Mouse (Mus musculus) layer of hippocampus, adult 9-10 months (tissue): ENCODE measurements around the gene Tbc1d4.
"Not testable (repeated sequence)": the region's sequence is repeated elsewhere in the genome, so short reads cannot be mapped to it uniquely, and the experiment has no call there.

Experiments
- DNase-seq: peaks from one replicate; pipeline ENCODE4 v3.0.0; 2022; ENCODE audit warnings: low spot score

Tbc1d4 gene

DNA sequence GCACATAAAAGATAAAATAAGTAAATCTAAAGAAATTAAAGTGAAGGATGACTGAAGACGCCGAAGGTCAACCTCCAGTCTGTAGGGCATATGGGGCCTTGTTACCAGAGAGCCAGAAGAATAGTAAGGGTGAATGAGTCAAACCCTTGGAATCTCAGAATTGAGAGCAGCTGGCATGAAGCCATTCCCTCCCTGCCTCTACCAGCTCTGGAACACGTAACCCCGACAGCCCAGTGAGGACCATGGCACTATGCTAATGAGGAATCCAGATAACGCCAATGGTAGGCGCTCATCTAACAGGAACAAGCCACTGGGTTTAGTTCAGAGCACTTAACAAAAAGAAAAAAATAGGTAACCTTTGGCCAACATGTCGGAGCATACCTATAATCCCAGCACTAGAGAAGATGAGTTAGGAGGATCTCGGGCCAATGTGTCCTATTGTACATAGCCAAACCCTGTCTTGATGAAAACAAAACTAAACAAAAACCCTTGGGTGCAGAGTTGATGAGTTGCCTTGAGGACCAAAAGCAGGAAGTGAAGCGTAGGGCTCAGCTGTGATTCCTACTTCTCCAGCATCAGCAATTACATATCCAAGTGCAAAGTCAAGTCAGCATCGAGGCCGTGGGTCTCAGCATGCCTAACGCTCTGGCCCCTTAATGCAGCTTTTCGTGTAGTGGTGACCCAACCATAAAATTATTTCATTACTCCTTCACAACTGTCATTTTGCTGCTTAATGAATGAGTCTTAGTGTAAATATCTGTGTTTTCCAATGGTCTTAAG, 13.5 kb downstream of the Tbc1d4 start:
- no peak for DNase-seq

- no peak for DNase-seq
Measured at GRCm38 (mm10) chr14:101594001-101594400, 15.0 kb downstream of the Tbc1d4 start.

GRCm38 (mm10) chr14:101593340-101593739, 15.7 kb downstream of the Tbc1d4 start:
- no peak for DNase-seq

GRCm38 (mm10) chr14:101591101-101591500, 17.9 kb downstream of the Tbc1d4 start:
- DNase-seq, result no peak

DNA sequence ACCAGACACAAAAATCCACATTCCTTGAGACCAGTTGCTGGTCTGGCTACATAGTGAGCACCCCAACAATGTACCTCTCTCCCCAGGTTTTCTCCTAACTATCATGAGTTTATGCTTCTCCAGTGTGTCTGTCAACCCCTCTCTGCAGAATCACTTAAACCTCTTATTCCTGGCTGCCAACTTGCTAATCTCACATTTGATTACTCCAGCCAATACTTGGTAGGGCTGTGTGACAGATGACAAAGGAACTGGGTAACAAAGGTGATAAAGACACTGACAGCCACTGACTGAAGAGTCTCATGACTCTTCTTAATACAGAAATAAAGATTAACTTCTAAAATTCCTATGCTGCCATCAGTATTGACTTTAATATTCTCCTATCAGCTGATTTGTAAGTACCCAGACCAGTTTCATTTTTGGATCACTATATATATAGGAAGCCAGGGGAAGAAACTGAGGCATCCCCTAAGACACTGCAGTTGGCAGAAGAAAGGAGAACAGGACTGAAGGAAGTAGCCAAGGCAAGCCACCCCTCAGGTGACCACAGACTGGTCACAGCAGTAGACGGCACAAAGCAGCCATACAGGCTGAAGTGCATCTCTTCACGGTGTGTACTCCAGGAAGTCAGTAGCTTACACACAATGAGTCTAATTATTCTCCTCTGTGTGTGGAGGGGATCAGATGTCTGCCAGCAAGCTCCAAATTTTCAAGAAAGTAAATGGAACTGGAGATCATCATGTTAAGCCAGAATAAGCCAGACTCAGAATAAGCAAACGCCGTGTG, 20.6 kb downstream of the Tbc1d4 start:
- not testable (repeated sequence) for DNase-seq

- DNase-seq, result not testable (repeated sequence)
Measured at GRCm38 (mm10) chr14:101587366-101588040, 21.5 kb downstream of the Tbc1d4 start.

DNA sequence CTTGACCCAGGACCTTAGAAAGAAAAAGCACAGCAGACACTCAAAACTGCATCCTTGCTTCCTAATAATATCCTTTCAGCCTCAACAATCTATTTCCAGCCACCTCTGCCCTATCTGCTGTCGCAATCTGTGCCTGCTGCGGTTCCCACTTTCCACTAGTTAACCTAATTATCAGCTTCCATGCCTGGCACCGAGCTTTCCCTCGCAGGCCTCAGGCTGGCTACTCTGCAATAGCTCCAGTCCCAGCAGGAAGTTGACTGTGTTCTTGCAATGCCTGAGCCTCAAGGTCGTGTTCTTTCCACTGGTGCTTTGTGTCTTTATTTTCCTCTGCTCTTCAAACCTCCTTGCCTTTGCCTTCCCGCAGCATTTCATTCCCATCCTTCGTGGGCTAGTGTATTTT, 22.9 kb downstream of the Tbc1d4 start:
- no peak for DNase-seq

DNA sequence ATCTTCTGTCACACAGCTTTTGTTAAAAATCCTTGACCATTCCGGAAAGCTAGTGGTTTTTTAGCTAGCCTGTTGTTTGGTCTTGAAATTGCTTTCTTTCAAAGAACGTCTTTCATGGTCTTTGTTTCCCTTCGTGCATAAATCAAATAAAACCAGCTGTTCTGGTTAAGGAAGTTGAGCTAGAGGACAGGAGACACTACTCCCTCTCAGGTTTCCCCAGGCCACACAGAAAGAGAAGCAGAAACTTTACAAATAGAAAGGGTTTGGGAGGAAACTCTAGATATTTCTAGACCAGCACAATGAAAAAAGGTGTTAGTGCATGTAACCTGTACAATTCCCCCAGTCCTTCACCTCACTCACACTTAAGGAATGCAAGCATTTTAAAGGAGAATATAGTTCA, 33.3 kb downstream of the Tbc1d4 start:
- DNase-seq, result no peak

DNA sequence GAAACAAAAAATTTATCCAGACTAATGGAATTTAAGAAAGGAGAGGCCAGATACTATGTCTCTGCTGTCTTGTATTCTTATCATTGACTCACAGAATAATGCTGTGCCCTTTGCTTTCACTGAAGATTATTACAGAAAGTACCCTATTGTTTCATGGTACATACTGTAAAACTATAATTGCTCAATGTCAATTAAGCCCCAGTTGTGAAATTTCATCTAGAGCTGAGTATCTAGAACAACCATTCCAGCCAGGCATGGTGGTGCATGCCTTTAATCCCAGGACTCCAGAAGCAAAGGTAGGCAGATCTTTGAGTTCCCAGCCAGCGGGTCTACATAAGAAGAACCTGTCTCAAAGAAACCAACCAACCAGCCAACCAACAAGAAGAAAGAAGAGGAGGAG, 34.5 kb downstream of the Tbc1d4 start:
- no peak for DNase-seq

- no peak for DNase-seq
Measured at GRCm38 (mm10) chr14:101573107-101573614, 35.8 kb downstream of the Tbc1d4 start.

DNA sequence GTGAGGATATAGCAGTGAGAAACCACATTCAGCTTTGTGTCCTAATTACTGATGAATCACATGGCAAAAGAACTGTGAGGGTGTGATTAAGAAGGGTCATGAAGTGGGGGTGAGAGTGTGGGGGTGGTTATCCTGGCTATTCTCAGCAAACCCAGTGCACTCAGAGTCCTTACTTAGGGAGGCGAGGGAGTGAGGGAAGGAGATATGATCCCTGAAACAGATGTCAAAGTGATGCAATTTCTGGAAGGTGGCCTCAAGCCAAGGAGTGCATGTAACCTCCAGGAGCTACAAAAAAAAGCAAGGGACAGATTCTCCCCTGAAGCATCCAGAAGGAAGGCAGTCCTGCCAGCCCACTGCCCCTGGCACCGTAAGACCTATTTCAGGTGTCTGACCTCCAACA, 40.2 kb downstream of the Tbc1d4 start:
- DNase-seq, result no peak

DNA sequence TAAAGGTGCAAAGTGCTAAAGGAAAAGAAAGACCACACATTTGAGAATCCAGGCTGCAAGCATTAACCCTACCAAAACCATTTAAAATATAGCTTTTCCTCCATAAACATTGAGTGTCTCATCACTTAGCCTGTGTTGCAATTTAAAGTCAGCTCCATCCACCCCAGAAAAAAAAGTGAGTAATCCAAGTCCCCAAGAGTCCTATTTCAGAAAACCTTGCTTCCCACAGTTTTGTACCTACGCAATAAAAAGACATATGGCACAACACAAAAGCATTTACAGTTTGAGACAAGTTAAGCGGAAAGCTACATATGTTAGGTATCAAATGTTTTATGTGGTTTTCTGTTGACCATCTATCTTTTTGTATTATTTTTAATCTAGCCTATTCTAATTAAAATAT, 42.3 kb downstream of the Tbc1d4 start:
- no peak for DNase-seq

- no peak for DNase-seq
Measured at GRCm38 (mm10) chr14:101565661-101566060, 43.3 kb downstream of the Tbc1d4 start.

GRCm38 (mm10) chr14:101561251-101561701, 47.7 kb downstream of the Tbc1d4 start:
- DNase-seq, result no peak

- DNase-seq, result no peak
Measured at GRCm38 (mm10) chr14:101559446-101559845, 49.5 kb downstream of the Tbc1d4 start.

GRCm38 (mm10) chr14:101548885-101549573, 60.0 kb downstream of the Tbc1d4 start:
- DNase-seq, result no peak

GRCm38 (mm10) chr14:101541863-101542262, 67.1 kb downstream of the Tbc1d4 start:
- no peak for DNase-seq

GRCm38 (mm10) chr14:101541141-101541540, 67.8 kb downstream of the Tbc1d4 start:
- no peak for DNase-seq

- DNase-seq, result no peak
Measured at GRCm38 (mm10) chr14:101540466-101540865, 68.5 kb downstream of the Tbc1d4 start.

DNA sequence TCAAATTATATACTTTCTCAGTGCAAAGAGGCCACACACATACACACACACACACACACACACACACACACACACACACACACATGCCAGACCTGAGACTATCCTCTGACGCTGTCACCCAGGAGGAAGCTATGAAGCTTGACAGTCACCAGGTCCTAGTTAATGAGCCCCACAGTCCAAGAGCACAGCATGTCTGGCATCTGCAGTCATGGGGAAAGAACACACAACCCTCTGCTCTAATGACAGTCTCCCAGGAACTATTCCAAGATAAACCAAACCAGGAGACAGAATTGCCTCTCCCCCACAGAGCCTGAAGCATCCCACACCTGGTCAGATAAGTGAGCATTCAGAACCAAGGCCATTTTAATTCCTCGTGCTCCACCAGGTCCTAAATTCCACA, 71.1 kb downstream of the Tbc1d4 start:
- DNase-seq, result no peak

GRCm38 (mm10) chr14:101537413-101537812, 71.6 kb downstream of the Tbc1d4 start:
- DNase-seq, result no peak
